Mouse (Mus musculus): ENCODE measurements around the gene Prss32.
A peak's percentile ranks its signal among the peaks of the same experiment; 100 is the strongest.
"Not testable (repeated sequence)": the region's sequence is repeated elsewhere in the genome, so short reads cannot be mapped to it uniquely, and the experiment has no call there.

The Prss32 gene

DNA sequence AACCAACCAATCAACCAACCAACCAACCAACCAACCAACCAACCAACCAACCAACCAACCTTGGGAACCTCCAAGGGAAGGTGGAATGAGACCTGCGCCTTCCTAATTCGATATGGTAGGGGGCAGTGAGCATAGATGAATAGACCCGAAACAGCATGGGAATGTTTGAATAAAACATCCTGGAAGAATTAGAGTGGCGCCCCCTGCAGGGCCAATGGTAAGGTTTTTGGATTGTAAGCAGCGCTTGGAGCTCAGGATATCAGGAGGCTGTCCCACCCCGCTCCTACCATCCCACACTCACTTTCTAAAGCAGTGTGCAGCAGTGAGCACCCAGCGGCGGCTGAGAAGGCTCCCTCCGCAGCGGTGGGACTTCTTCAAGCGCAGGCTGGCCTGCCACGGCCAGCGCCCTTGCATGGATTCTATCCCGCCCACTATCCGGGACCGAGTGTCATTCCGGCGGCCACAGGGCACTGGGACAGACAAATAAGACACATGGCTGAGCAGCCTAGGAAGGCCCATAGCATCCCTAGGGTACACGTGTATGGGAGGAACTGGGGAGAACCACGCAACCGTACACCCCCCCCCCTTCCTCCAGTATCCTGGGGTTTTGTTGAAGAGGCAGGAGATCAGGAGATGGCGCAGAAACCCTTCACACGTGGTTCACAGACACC is 379 bp upstream of the Prss32 start:
- DNase-seq, result peak; percentile 33 to 51

DNA sequence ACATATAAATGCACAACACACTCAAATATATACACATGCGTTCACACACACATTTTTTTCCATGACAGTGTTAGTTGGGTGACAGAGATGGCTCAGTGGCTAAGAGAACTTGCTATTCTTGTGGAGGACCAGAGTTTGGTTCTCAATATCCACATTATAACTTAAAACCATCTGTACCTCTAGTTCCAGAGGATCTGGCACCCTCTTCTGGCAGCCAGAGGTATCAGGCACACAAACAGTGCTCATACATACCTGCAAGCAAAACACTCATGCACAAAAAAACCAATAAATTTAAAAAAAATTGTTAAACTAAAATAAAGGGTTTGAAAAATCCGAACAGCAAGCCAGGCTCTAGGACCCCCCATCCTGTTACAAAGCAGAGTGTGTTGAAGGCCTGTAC is 6.4 kb downstream of the Prss32 start:
- no peak for DNase-seq

DNA sequence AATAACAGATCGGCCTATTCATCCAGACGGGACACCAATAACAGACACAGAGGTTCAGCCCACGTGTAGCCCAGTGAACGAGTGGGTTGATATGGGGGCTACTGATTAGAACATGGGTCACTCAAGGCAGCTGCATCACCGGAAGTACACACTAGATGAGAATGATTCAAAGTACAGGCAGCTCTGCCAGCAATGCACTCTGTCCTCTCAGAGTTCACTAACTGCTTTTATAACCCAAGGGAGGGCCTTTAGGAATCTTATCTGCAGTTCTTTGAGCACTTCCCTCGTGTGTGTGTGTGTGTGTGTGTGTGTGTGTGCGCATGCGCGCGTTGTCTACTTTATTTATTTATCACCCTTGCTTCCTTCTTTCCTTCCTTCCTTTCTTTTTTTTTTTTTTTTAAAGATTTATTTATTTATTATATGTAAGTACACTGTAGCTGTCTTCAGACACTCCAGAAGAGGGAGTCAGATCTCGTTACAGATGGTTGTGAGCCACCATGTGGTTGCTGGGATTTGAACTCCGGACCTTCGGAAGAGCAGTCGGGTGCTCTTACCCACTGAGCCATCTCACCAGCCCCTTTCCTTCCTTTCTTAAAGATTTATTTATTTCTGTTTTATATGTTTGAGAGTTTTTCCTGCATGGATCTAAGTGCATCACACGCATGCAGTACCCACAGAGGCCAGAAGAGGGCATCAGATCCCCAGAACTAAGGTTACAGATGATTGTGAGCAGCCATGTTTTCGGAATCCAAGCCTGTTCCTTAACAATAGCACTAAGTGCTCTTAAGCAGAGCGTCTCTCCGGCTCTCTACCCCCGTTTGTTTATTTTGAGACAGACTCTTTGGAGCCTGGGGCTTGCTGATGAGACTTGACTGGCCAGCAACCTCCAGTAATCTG is 7.4 kb downstream of the Prss32 start:
- peak; percentile 76 to 78 for DNase-seq

DNA sequence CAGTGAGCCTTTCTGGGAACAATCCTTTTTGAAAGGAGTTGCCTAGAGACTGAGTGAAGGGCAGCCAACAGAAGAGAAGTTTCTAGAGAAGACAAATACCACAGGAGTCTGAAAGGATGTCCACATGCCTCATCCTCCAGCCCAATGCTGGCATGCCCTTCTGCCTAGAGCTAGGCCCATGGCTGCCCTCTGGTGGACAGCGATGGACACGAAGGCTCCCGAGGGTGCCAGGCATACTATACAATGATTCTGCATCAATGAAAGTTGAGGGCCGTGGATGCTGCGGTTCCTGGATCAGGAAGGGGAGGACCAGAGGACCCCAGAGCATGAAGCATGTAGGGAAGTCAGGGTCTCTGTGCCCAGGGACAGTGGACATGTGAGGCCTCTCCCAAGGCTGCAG is 9.6 kb downstream of the Prss32 start:
- DNase-seq, result peak; percentile 66 to 67

DNA sequence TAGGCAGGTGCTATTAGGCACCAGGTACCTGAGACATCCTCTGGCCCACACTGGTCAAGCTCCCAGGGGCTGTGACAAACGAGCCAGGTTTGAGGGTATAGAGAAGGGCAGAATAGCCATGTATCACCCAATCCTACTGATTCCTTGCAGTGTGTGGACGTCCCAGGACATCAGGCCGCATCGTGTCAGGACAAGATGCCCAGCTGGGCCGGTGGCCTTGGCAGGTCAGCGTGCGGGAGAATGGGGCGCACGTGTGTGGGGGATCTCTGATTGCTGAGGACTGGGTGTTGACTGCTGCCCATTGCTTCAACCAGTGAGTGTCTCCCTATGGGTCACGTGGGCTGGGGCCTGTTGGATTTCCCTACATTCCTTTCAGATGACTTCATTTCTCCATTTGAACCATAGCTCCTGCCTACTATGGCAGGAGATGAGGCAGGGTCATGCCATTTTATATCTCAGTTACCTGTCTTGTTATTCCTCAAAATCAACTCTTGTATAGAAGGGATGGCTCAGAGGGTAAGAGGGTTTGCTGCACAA is 10.6 kb downstream of the Prss32 start:
- no peak for DNase-seq

DNA sequence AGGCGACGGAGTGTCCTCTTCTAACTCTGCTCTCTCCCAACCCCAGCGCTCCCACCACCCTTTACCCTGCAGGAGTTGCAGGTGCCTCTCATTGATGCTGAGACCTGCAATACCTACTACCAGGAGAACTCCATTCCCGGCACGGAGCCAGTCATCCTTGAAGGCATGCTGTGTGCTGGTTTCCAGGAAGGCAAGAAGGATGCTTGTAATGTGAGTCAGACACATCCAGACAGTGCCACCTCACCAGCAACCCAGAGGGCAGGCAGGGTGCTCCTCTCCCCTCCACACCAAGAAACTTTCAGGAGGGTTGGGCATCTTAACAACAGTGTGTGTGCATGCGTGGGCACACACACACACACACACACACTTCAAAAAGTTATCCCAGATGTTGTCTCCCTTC is 13.5 kb downstream of the Prss32 start:
- DNase-seq, result no peak

DNA sequence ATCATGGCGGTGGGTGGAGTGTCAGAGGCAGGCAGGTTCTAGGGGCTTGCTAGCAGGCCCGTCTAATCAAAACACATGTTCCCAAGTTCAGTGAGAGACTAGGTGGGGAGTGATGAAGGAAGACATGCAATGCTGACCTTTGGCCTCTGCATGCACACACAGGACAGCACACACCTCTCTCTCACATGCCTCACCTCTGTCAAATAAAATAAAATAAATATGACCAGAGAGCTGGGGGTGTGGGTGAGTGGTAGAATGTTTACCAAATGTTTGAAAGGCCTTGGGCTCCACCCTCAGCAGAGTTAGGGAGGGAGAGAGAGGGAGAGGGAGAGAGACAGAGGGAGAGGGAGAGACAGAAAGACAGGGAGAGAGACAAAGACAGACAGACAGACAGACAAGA is 14.3 kb downstream of the Prss32 start:
- DNase-seq, result no peak

DNA sequence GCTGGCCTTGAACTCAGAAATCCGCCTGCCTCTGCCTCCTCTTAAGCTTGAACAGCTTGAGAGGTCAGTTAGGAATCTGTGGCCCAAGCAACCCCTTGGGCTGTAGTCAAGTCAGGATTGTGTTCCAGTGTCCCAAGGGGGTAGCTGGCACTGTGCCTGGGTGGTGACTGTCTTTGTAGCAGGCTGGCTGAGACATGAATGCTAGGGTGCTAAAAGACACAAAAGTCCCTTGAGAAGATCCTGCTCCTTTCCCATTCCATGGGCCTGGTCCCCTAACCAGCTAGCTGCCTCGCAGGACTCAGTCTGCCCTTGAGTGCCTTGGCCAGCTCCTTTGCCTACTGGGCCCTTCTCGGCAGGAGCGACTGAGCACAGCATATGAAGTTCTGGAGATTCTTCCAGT is 19.3 kb downstream of the Prss32 start:
- no peak for DNase-seq

DNA sequence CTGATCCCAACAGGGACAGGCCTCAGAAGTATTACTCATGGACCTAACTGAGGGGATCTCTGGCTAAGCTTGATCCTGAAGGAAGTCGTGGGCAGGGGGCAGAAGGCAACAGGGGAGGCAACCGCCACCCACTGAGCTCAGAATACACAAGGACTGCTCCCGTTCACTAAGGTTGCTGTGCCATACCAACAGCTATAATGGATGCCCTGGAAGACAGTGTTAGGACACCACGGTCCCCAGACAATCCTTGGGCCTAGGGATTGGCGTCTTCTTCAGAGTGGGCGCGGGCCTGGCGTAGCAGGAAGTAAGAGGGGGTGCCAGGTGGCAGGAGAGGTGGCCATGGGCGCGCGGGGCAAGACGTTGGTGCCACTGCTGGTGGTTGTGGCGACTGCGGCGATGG is 24.1 kb downstream of the Prss32 start, which contains the start of gene Prss21:
Prss21 (plus strand) TSS at position 301 of the 400 bp plus-strand sequence.
- DNase-seq, result no peak

DNA sequence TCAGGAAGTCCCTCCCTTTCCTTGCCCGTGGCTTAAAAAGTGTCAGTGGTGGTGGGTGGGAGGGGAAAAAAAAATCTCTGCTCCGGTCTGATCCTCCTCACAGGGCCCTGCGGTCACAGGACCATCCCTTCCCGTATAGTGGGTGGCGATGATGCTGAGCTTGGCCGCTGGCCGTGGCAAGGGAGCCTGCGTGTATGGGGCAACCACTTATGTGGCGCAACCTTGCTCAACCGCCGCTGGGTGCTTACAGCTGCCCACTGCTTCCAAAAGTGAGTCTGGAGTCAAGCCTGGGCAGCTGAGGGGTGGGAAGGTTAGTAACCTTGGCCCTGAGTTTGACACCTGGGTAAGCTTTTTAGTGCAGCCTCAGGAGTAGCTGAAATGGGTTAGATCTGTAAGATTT is 24.9 kb downstream of the Prss32 start:
- no peak for DNase-seq

DNA sequence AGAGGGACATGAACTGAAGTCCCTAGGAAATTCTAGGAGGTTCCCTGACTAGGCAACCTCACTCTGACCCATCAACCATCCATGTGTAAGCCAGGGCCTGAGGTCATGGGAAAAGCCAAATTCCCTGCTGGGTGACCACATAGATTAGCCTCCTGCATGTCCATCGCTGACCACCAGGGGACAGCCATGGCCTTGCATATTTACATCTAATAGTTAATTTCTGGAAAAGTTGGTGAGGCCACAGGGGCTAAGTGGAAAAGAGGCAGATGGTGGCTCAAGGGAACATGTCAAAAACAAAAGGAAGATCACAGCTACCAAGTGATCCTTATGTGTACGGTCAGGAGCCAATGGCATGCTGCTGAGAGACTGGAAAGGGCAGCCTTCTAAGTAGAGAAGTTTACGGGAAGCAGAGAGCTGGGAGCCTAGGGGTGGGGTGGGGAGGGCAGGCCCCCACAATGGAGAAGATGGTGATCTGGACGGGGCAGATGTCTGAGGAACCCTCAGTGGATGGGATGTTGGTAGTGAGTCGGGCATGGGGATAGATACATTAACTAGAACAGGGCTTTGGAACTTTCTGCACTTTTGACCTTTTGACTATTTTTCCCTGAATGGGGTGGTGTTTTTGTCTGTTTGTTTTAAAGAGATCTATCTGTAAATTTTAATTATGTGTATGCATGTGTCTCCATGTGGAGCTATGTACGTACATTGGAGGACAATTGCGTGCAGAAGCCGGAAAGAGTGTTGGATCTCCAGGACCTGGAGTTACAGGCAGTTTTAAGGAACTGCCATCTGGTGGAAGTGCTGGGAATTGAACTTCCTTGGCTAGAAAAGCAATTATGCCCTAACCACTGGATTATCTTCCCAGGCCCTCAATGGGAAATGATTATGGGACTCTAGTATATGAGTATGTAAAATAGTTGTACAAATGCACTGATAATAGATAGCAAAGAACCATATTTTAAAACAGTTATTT is 30.5 kb downstream of the Prss32 start:
- peak; percentile 20 to 29 for DNase-seq

DNA sequence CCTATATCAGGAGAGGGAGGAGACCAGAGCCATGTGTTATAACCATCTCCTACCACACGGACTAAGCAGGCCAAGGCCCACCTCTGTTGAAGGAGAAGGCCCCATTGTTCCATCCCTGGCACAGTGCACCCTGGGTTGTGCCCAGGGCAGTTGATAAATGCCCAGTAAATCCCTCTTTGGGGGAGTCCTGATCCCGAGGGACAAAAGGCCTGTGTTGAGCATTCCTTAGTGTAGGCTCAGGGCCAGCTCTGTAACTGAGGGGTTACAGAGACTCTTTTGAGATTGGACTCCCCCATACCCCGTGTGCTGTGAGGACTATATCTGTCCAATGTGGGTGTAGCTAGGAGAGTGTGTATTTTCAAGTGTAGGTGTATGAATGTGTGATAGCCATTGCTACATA is 33.1 kb downstream of the Prss32 start:
- no peak for DNase-seq

DNA sequence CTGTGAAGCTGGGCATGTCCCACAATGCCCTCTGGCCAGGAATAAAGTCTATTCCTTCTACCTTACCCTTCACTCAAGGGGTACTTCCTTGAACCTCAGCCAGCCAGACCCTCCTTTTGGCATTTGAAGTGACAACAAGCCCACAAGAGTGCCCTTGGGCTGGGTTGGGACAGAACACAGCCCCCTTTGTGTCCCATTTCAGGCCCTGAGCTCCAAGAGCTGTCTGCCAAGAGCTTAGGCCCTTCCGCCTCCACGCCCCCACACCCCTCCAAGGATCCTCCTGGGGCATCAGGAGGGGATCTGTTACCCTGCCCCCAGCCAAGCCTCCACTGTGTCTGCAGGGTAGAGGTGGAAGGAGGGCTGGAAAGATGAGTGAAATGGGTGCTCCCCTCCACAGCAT is 33.5 kb downstream of the Prss32 start:
- no peak for DNase-seq

DNA sequence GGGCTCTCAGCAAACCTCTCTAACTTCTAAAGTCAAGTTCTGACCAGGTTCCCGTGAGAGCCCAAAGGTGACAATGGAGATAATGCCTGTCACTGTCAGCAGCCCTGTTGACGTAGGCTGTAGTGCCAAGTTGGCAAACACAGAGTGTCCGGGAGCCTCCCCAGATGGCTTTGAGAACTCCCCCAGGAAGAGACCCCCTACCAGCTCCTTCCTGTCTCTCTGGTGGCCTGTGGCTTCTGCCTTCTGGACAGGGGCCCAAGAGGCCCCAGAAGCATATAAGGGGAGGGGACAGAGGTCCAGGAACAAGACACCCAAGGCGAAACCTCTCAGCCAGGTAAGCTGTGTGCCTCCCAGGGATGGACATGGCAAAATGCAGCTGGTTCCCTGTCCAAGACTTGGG is 36.9 kb downstream of the Prss32 start, which contains the start of the genes Dcpp1 and Dcpp2:
Dcpp1 (plus strand) TSS at position 301 of the 400 bp plus-strand sequence.
Dcpp2 (plus strand) TSS at position 305 of the 400 bp plus-strand sequence.
- not testable (repeated sequence) for DNase-seq

All from B cell, adult 2 months (primary cell).